Mouse (Mus musculus): ENCODE measurements around the gene Ntm. TPM values are rescaled to one million over a fixed set of nuclear protein-coding genes. Genes with fewer than 3 reads are reported as not detected.

The Ntm gene
- polyA plus RNA-seq, 1 experiment from 2014 or later, result 7.8 TPM

DNA sequence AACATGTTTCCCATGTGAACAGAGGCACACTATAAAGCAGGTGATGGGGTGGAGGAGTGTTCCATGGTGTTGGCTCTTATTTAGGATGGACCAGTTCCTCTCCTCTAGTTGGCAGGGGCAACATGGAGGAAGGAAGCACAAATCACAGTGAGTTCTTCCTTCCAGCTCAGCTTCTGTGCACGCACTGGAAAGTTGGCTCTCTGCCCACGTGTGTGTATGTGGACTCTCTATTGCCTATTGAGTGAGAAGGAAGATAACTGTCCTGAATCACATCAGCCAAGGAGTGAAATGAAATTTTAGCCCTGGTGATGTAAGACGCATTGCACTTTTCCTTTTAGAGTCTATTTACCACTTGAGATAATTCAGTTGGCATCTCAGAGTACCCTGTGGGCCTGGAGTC lies 203.0 kb downstream of the Ntm start:
- H3K27ac ChIP-seq (replicated peaks), result no peak overlapping the region
- no peaks in the 10 kb centered on the region for H3K36me3 ChIP-seq
- H3K27me3 ChIP-seq (ENCODE audit: low read depth, poor library complexity, severe bottlenecking), result peaks cover 19% of the 10 kb centered on the region; the same call in 1 of the 2 replicates
- H3K4me1 ChIP-seq, result peaks cover 11% of the 10 kb centered on the region
- no peaks in the 10 kb centered on the region for H3K9me3 ChIP-seq (replicated peaks)
- no peak overlapping the region for H3K4me3 ChIP-seq
- DNase-seq (ENCODE audit: low spot score), result no peak
- WGBS, result 94% methylated on average over 3 of the region's 3 CpGs

- DNase-seq (ENCODE audit: low spot score), result no peak
- H3K4me1 ChIP-seq, result peaks cover 11% of the 10 kb centered on the region
- H3K27me3 ChIP-seq (ENCODE audit: low read depth, poor library complexity, severe bottlenecking), result peaks cover 19% of the 10 kb centered on the region; the same call in 1 of the 2 replicates
- no peak overlapping the region for H3K4me3 ChIP-seq
- H3K9me3 ChIP-seq (replicated peaks), result no peaks in the 10 kb centered on the region
- H3K36me3 ChIP-seq, result no peaks in the 10 kb centered on the region
- no peak overlapping the region for H3K27ac ChIP-seq (replicated peaks)
- WGBS, result 90% methylated on average over 2 of the region's 2 CpGs
Observed at GRCm38 (mm10) chr9:29759060-29759459, 203.9 kb downstream of the Ntm start.

DNA sequence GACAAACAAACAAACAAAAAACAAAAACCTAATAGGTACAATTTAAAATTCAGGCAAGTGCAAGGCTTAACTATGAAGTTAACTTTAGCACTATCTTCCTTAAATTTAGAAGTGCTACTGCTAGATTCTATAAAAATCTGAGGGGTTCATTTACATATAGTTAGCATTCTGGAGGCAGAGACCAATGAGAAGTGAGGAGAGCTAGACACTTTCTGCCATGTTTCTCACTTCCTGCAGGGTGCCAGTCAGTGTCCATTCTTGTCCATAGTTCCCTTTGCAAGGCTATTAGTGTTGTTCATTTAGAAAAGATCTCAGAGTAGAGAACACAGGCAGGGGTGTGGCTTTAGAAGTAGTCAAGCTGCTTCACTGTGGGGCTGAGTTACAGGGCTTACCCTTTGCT lies 208.6 kb downstream of the Ntm start:
- Histone ChIP-seq H3K27ac (replicated peaks) (no peak overlapping the region), H3K36me3 (no peaks in the 10 kb centered on the region), H3K27me3 (ENCODE audit: low read depth, poor library complexity, severe bottlenecking) (no peaks in the 10 kb centered on the region; the same call in 1 of the 2 replicates), H3K9me3 (replicated peaks) (no peaks in the 10 kb centered on the region), H3K4me1 (peaks cover 18% of the 10 kb centered on the region), H3K4me3 (no peak overlapping the region)
- DNase-seq (ENCODE audit: low spot score), result no peak

DNA sequence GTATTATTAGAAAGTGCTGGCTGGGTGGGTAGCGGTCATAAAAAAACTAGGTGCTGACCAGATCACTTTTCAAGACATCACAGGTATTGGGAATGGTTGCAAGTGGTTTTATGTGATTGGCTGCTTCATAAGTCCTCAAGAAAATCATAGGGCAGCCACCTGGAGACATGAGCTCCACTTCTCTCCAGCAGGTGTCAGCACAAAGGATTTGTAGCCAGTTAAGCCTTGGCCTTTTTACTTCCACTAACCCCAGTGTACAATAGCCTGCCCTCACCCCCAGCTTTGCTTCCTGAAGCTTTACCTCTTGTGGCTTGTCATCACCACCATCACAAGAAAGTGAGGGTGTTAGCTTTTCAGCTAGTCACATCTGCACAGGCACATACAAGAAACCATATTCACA lies 211.5 kb downstream of the Ntm start:
- Histone ChIP-seq H3K4me1 (peaks cover 18% of the 10 kb centered on the region), H3K36me3 (no peaks in the 10 kb centered on the region), H3K9me3 (replicated peaks) (no peaks in the 10 kb centered on the region), H3K4me3 (no peak overlapping the region), H3K27me3 (ENCODE audit: low read depth, poor library complexity, severe bottlenecking) (no peaks in the 10 kb centered on the region; the same call in 1 of the 2 replicates), H3K27ac (replicated peaks) (no peak overlapping the region)
- DNase-seq (ENCODE audit: low spot score), result no peak
- WGBS, result 53% methylated on average over 1 of the region's 1 CpGs

- Histone ChIP-seq H3K27me3 (ENCODE audit: low read depth, poor library complexity, severe bottlenecking) (no peaks in the 10 kb centered on the region; the same call in 1 of the 2 replicates), H3K4me1 (peaks cover 18% of the 10 kb centered on the region), H3K4me3 (peak overlapping the region; percentile 29; the same call in 1 of the 2 replicates), H3K9me3 (replicated peaks) (0 out of 2 replicates have a peak, but pooled peaks cover 3% of the 10 kb centered on the region), H3K27ac (replicated peaks) (peak overlapping the region; percentile 63; the same call in 1 of the 2 replicates), H3K36me3 (no peaks in the 10 kb centered on the region)
- DNase-seq (ENCODE audit: low spot score), result no peak
- 32% methylated on average over 15 of the region's 15 CpGs for WGBS
Observed at GRCm38 (mm10) chr9:29750371-29751014, 212.4 kb downstream of the Ntm start.

DNA sequence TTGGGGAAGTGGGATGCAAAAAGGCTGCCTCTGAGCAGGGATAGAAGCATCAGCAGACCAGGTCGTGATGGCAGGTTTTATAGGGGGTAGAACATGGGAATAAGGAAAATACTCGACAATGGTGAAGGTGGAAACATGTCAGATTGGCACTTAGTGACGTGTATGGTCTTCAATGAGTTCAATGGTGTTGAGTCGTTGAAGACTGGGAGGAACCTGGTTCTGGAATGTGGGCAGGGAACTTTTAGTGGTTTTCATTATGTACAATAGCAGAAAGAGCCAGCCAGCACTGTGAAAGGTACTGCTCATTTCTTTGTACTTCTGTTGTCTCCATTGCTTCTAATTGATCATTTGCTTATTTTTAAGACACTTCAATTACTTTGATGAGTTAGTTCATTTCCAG lies 214.9 kb downstream of the Ntm start:
- H3K4me3 ChIP-seq, result no peak overlapping the region
- H3K9me3 ChIP-seq (replicated peaks), result 0 out of 2 replicates have a peak, but pooled peaks cover 3% of the 10 kb centered on the region
- H3K36me3 ChIP-seq, result no peaks in the 10 kb centered on the region
- H3K4me1 ChIP-seq, result peaks cover 18% of the 10 kb centered on the region
- H3K27me3 ChIP-seq (ENCODE audit: low read depth, poor library complexity, severe bottlenecking), result no peaks in the 10 kb centered on the region; the same call in 1 of the 2 replicates
- no peak overlapping the region for H3K27ac ChIP-seq (replicated peaks)
- no peak for DNase-seq (ENCODE audit: low spot score)
- WGBS, result 80% methylated on average over 4 of the region's 4 CpGs

DNA sequence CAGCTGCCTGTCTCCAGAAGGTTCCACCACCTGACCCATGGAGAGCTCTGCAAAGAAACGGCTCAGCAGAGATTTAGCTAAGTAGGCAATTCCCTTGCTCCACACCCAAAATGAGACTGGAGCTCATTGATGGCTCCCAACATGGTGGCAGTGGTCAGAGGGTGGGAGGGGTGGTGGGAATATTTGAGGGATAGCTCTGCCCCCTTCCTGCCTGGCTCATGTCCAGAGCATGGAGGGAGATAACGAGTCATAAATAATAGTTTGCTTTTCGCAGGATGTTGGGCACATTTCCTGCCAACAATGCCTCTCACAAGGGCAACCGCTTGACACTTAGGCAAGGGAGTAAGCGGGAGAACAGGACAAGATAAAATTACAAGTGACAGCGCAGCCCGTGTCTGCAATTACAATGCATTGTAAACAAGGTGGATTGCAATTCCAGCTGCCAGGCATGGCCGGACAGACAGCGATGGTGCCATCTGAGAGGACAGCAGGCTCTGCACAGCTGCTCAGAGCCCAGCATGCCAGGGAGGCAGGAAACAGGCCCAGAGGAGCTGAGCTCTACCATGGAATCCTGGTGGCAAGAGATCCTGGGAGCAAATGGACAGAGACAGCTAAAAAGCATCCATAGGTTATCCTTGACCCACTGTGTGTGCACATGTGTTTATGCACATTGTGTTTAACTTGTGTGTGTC lies 224.0 kb downstream of the Ntm start:
- H3K4me3 ChIP-seq, result no peak overlapping the region
- DNase-seq (ENCODE audit: low spot score), result no peak
- 91% methylated on average over 9 of the region's 9 CpGs for WGBS
- H3K36me3 ChIP-seq, result no peaks in the 10 kb centered on the region
- H3K4me1 ChIP-seq, result peaks cover 5% of the 10 kb centered on the region; the same call in 1 of the 2 replicates
- no peak overlapping the region for H3K27ac ChIP-seq (replicated peaks)
- no peaks in the 10 kb centered on the region for H3K9me3 ChIP-seq (replicated peaks)
- H3K27me3 ChIP-seq (ENCODE audit: low read depth, poor library complexity, severe bottlenecking), result no peaks in the 10 kb centered on the region

- Histone ChIP-seq H3K36me3 (no peaks in the 10 kb centered on the region), H3K4me1 (peaks cover 5% of the 10 kb centered on the region; the same call in 1 of the 2 replicates), H3K27me3 (ENCODE audit: low read depth, poor library complexity, severe bottlenecking) (no peaks in the 10 kb centered on the region), H3K9me3 (replicated peaks) (no peaks in the 10 kb centered on the region), H3K4me3 (no peak overlapping the region), H3K27ac (replicated peaks) (no peak overlapping the region)
- 49% methylated on average over 3 of the region's 3 CpGs for WGBS
- DNase-seq (ENCODE audit: low spot score), result no peak
Observed at GRCm38 (mm10) chr9:29736031-29736430, 226.9 kb downstream of the Ntm start.

DNA sequence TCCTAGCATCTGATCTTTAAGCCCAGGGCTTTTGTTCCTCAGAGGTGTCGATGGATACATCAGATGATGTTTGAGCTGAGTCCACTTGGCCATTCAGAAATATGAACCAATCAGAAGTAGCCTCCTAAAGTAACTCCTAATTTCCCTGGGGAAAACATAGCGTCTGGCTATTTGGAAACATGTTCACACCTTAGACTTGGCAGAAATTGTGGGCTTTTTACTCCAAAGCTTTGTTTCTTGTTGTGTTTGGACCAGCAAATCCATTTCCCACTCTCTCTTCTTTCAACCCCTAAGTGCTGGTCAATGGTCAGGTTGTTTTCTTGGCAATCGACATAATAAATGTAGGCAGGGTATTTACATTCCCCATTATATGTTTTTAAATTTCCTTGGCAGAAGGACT lies 230.0 kb downstream of the Ntm start:
- H3K27ac ChIP-seq (replicated peaks), result no peak overlapping the region
- H3K36me3 ChIP-seq, result no peaks in the 10 kb centered on the region
- H3K4me1 ChIP-seq, result peaks cover 6% of the 10 kb centered on the region; the same call in 1 of the 2 replicates
- whole genome bisulfite sequencing, result 88% methylated on average over 3 of the region's 3 CpGs
- no peak for DNase-seq (ENCODE audit: low spot score)
- no peaks in the 10 kb centered on the region for H3K27me3 ChIP-seq (ENCODE audit: low read depth, poor library complexity, severe bottlenecking)
- H3K4me3 ChIP-seq, result no peak overlapping the region
- H3K9me3 ChIP-seq (replicated peaks), result no peaks in the 10 kb centered on the region

GRCm38 (mm10) chr9:29731672-29732071 lies 231.3 kb downstream of the Ntm start:
- H3K27me3 ChIP-seq (ENCODE audit: low read depth, poor library complexity, severe bottlenecking), result no peaks in the 10 kb centered on the region
- 74% methylated on average over 3 of the region's 3 CpGs for WGBS
- H3K4me3 ChIP-seq, result no peak overlapping the region
- H3K36me3 ChIP-seq, result no peaks in the 10 kb centered on the region
- no peak for DNase-seq (ENCODE audit: low spot score)
- no peak overlapping the region for H3K27ac ChIP-seq (replicated peaks)
- H3K4me1 ChIP-seq, result peaks cover 8% of the 10 kb centered on the region; the same call in 1 of the 2 replicates
- H3K9me3 ChIP-seq (replicated peaks), result no peaks in the 10 kb centered on the region

DNA sequence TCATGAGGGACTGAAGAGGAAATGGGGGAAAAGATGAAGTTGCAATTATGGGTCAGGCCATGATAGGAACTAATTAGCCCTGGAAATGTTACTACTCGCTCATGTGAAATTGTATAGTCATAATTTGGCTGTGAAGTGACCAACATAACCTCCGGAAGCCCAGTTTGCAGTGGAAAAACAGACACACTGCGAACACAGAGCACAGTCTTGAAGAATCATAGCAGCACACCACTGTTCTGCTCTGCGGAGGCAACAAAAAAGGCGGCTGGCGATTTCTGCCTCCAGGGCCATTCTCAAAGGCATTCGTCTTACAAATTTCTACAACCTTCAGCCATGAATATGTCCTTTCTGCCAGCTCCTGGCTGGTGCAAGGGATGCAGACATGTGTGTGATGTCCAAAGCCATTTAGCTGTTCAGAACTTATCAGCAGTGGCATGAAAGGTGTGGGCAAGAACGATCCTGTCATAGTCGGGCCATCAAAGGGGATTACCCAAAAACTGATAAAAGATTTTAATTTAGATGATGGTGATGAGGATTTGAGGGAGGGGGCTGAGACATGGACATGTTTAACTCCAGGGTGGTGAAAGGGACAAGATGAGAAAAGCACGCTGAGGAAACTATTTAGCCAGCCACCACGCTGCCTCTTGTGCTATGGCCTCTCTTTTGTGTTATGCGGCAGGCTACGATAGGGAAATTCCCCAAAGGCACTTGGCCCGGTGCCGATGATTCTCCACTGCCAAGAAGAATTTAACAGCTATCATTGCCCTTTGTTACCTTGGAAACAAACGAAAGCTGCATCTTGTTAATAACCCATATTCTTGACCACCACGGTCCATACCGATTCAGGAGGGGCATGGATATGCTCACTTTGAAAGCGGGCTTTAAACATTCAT lies 235.2 kb downstream of the Ntm start:
- Histone ChIP-seq H3K27me3 (ENCODE audit: low read depth, poor library complexity, severe bottlenecking) (no peaks in the 10 kb centered on the region), H3K4me1 (peaks cover 16% of the 10 kb centered on the region; the same call in 1 of the 2 replicates), H3K27ac (replicated peaks) (no peak overlapping the region), H3K36me3 (no peaks in the 10 kb centered on the region), H3K4me3 (no peak overlapping the region), H3K9me3 (replicated peaks) (no peaks in the 10 kb centered on the region)
- 84% methylated on average over 19 of the region's 19 CpGs for WGBS
- DNase-seq (ENCODE audit: low spot score), result no peak

DNA sequence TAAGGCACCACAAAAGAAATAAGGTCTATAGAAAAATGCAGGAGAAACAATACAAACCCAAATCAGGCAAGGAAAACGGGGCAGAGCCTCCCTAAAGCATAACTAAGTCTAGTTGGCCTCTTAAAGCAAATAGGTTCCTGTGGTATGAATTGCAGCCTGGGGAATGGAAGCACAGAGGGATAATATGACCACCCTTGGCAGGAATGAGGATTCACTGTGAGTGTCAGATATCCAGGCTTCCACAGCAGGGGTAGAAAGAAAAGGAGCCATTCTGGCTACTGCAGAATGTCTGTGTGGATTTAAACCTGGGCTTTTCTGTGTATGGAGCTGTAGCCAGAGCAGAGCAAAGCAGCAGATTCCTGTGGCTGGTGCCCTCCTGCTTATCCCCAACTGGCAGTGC lies 241.5 kb downstream of the Ntm start:
- no peak overlapping the region for H3K4me3 ChIP-seq
- DNase-seq (ENCODE audit: low spot score), result no peak
- H3K27ac ChIP-seq (replicated peaks), result no peak overlapping the region
- H3K9me3 ChIP-seq (replicated peaks), result no peaks in the 10 kb centered on the region
- no peaks in the 10 kb centered on the region for H3K36me3 ChIP-seq
- 51% methylated on average over 1 of the region's 1 CpGs for WGBS
- H3K4me1 ChIP-seq, result peaks cover 16% of the 10 kb centered on the region; the same call in 1 of the 2 replicates
- no peaks in the 10 kb centered on the region for H3K27me3 ChIP-seq (ENCODE audit: low read depth, poor library complexity, severe bottlenecking)
